Mouse (Mus musculus) forebrain, embryonic 14.5 days (tissue): Measurements from ENCODE around the gene Pakap. TPM values are rescaled to one million over a fixed set of nuclear protein-coding genes. Genes with fewer than 3 reads are reported as not detected.

Source experiments
- ATAC-seq: fragments of 200-750 bp; cut with Nextera tagmentation; 2 replicates; pipeline ENCODE4 v1.8.0; 2017; ENCODE audit warnings: mild to moderate bottlenecking, moderate library complexity
- DNase-seq: peaks from one replicate; pipeline ENCODE4 v3.0.0-alpha.2; 2015; ENCODE audit warnings: low spot score
- H3K27ac ChIP-seq: fragments of 300-500 bp; sonication (generic); 2 replicates; pipeline ENCODE4 v1.5.1; 2014; ENCODE audit warnings: low read depth, mild to moderate bottlenecking, control low read depth, low read length, moderate library complexity
- H3K27me3 ChIP-seq: fragments of 300-500 bp; sonication (generic); replicated peaks from 2 replicates; pipeline ENCODE4 v1.6.1; 2014; ENCODE audit warnings: low read length, control low read depth, mixed read lengths; ENCODE audit not compliant: control insufficient read depth, insufficient read depth
- H3K36me3 ChIP-seq: fragments of 300-500 bp; sonication (generic); 2 replicates; pipeline ENCODE4 v1.6.1; 2014; ENCODE audit warnings: low read length, control low read depth; ENCODE audit not compliant: control insufficient read depth, insufficient read depth
- H3K4me1 ChIP-seq: fragments of 300-500 bp; sonication (generic); 2 replicates; pipeline ENCODE4 v1.6.1; 2014; ENCODE audit warnings: antibody characterized with exemption, low read length, control low read depth; ENCODE audit not compliant: control insufficient read depth, insufficient read depth
- H3K4me2 ChIP-seq: fragments of 300-500 bp; sonication (generic); 2 replicates; pipeline ENCODE4 v1.6.1; 2014; ENCODE audit warnings: mild to moderate bottlenecking, control low read depth, low read length
- H3K4me3 ChIP-seq: fragments of 300-500 bp; sonication (generic); 2 replicates; pipeline ENCODE4 v1.5.1; 2014; ENCODE audit warnings: low read depth, low read length, control low read depth
- H3K9ac ChIP-seq: fragments of 300-500 bp; sonication (generic); 2 replicates; pipeline ENCODE4 v1.6.1; 2014; ENCODE audit warnings: mild to moderate bottlenecking, low read length, control low read depth, moderate library complexity
- H3K9me3 ChIP-seq: fragments of 300-500 bp; sonication (generic); replicated peaks from 2 replicates; pipeline ENCODE4 v1.6.1; 2016; ENCODE audit warnings: low read length, control low read depth, mixed read lengths; ENCODE audit not compliant: control insufficient read depth
- WGBS: fragments of 180-500 bp; shearing (Covaris S2); extraction: QIAGEN DNeasy Blood & Tissue Kit; methylation state at CpG from one replicate; pipeline ENCODE4 v1.1.7; 2014; 5-methylcytosine and 5-hydroxymethylcytosine counted together
- polyA plus RNA-seq: library from polyadenylated mRNA; unstranded; fragments of >200 nt; fragmentation: Nextera tagmentation; extraction: Ambion mirVana; gene quantifications from 2 replicates; pipeline ENCODE4 v1.2.1, GENCODE M21; 2014

Gene Pakap
- polyA plus RNA-seq, 1 experiment from 2014 or later, result 4.1 TPM

DNA sequence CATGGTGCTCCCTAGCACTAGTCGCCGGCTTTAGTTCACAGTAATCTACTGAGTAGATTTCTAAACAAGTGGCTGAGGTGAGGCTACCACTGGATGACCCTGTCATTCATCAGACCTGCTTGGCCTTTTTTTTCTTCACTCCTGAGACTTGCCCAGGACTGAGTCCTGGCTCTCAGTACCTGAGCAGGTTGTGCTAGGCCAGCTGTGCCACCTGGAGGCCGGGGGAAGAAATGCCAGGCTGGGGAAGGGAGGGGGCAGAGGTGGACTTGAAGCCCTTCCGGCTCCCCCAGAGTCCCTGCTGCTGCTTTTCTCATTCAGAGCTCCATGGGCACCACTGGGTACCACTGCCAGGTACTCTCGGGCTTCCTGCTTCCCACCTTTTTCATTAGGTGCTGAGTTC, 220.7 kb downstream of the Pakap start:
- H3K27ac ChIP-seq, result no peak overlapping the region
- WGBS, result 58% methylated on average over 5 of the region's 5 CpGs
- no peak overlapping the region for H3K4me3 ChIP-seq
- H3K9me3 ChIP-seq, result no peaks in the 10 kb centered on the region
- ATAC-seq (no peak), DNase-seq (no peak)
- peaks cover 2% of the 10 kb centered on the region; the same call in 1 of the 2 replicates for H3K4me1 ChIP-seq
- no peaks in the 10 kb centered on the region for H3K27me3 ChIP-seq
- no peak overlapping the region for H3K9ac ChIP-seq
- no peak overlapping the region for H3K4me2 ChIP-seq
- H3K36me3 ChIP-seq, result no peaks in the 10 kb centered on the region

DNA sequence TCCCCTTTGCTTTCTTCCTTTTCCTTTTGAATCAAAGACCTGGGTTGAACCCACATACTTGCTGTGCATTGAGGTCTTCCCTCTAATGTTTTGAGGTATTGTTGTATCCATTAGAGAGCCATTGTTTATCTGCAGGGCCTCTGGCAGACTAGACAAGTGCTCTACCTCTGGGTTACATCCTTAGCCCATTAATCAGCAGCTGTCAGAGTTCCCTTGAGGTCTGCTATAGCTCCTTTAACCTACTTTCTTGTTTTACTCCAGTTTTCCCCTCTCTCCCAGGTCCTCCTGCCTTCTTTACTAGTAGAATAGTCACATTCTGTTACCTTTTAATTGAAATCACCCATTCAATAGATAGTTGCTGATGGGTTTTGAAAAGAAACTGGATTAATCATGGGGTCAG, 221.1 kb downstream of the Pakap start:
- no peak overlapping the region for H3K27ac ChIP-seq
- H3K9me3 ChIP-seq, result no peaks in the 10 kb centered on the region
- ATAC-seq, result no peak
- peaks cover 2% of the 10 kb centered on the region; the same call in 1 of the 2 replicates for H3K4me1 ChIP-seq
- no peak overlapping the region for H3K9ac ChIP-seq
- no peaks in the 10 kb centered on the region for H3K27me3 ChIP-seq
- no peak overlapping the region for H3K4me3 ChIP-seq
- no peak overlapping the region for H3K4me2 ChIP-seq
- DNase-seq, result no peak
- H3K36me3 ChIP-seq, result no peaks in the 10 kb centered on the region

DNA sequence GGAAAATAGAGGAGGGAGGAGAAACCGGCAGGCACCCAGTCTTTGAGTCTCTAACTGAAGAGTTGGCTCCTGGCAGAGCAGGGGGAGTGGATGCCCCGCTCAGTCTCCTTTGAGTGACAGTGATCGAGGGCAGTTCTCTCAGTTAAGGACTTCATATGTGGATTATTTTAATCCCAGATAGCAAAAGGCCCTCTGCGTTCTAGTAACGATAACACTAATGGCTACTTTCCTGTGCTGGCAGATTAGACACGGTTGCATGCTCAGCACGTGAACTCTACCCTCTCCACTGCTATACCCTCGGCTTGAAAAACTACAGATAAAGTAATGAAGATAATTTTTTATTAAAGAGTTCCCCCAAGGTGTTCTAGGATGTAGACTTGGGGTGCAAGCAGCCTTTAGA, 226.0 kb downstream of the Pakap start:
- 60% methylated on average over 8 of the region's 8 CpGs for WGBS
- no peak overlapping the region for H3K4me3 ChIP-seq
- no peaks in the 10 kb centered on the region for H3K9me3 ChIP-seq

DNA sequence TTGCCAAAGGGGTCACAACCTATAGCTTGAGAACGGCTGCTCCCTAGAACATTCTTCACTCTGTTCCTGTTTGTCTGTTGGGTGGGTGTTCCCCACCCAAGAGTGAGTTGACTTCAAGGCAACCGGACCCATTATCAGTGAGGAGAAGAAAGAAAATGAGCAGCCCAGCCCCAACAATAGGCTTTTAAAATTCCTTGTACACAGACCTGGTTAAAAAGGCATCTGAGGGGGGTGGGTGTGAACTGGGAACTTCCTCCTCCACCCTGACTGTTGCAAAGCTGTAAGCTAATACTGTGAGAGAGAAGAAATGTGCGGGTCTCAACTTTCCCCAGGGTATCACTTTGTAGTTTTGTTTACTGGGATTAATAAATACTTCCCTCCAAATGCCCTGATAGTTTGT, 226.6 kb downstream of the Pakap start:
- H3K9ac ChIP-seq, result no peak overlapping the region
- 30% methylated on average over 3 of the region's 3 CpGs for WGBS
- DNase-seq, result no peak
- ATAC-seq, result no peak
- no peaks in the 10 kb centered on the region for H3K27me3 ChIP-seq
- H3K36me3 ChIP-seq, result no peaks in the 10 kb centered on the region
- H3K27ac ChIP-seq, result no peak overlapping the region
- no peaks in the 10 kb centered on the region; the same call in 1 of the 2 replicates for H3K4me1 ChIP-seq
- no peak overlapping the region for H3K4me3 ChIP-seq
- H3K9me3 ChIP-seq, result no peaks in the 10 kb centered on the region
- no peak overlapping the region for H3K4me2 ChIP-seq

More for the DNA sequence above, 226.0 kb downstream of the Pakap start:
- Histone ChIP-seq H3K4me2 (no peak overlapping the region), H3K4me1 (no peaks in the 10 kb centered on the region; the same call in 1 of the 2 replicates), H3K9ac (no peak overlapping the region), H3K36me3 (no peaks in the 10 kb centered on the region), H3K27ac (no peak overlapping the region), H3K27me3 (no peaks in the 10 kb centered on the region)
- ATAC-seq, result no peak
- no peak for DNase-seq

DNA sequence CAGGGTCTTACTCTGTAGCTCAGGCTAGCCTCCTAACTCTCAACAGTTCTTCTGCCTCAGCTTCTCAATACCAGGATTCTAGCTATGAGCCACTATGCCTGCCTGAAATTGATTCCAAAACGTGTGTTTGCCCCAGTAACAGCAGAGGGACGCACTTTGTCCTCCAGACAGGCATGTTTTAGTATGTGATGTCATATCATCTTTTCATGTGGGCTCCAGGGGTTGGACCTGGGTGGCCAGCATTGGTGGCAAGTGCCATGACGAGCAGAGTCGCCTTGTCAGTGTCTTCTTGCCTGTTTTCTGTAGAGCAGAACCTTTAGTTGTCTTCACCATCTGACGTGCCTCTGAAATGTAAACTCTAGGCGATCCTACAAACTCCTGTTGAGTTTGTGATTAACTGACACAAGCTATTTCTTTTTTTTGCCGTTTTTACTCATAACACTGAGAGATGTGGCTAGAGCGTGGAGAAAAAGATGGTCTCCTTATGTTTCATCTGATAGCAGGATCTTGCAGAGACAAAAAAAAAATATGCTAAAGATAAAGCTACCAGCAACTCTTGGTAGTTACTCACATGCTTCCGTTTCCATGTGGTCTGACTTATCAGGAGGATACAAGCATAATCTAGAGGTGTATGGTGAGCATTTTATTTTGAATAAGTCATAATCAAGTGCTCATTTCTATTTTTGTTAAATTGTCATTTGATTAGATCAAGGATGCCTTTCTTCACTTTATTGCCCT, 229.7 kb downstream of the Pakap start:
- ATAC-seq (no peak), DNase-seq (no peak)
- H3K27me3 ChIP-seq, result no peaks in the 10 kb centered on the region
- H3K9me3 ChIP-seq, result no peaks in the 10 kb centered on the region
- H3K4me1 ChIP-seq, result no peaks in the 10 kb centered on the region; the same call in 1 of the 2 replicates
- 82% methylated on average over 9 of the region's 9 CpGs for WGBS
- no peaks in the 10 kb centered on the region for H3K36me3 ChIP-seq
- H3K9ac ChIP-seq, result no peak overlapping the region
- no peak overlapping the region for H3K4me3 ChIP-seq
- no peak overlapping the region for H3K4me2 ChIP-seq
- H3K27ac ChIP-seq, result no peak overlapping the region

DNA sequence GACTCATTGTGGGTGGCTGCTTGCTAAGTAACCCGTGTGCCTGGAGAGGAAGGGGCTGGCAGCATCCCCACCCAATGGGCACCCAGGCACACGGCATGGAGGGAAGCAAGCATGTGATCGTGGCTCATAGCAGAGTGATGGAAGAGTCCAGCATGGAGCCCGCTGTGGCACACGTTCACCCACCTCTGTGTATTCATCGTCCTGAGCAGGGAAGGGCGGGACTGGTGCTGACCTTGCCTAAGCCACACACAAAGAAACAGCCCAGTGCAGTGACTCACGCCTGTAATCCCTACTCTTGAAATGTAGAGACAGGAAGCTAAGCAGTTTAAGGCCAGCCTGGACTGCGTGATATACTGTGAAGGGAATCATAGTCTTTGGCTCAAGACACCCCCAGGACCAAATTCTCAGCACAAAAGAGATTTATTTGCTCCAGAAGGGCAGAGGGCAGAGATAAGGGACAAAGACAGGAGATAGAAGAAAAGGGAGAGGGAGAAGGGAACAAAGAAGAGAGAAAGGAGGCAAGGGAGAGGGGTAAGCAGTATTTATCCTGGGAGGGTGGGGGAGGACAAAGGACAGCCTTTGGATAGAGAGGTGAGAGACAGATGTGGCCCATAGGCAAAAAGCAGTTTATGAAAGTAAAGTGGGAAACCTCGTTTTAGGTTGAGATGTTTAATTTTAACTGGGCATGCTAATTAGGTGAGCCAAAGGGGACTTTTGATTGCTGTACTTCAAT, 230.5 kb downstream of the Pakap start:
- Histone ChIP-seq H3K9ac (no peak overlapping the region), H3K9me3 (no peaks in the 10 kb centered on the region), H3K4me3 (no peak overlapping the region), H3K4me1 (no peaks in the 10 kb centered on the region; the same call in 1 of the 2 replicates), H3K4me2 (no peak overlapping the region), H3K27me3 (no peaks in the 10 kb centered on the region), H3K27ac (no peak overlapping the region), H3K36me3 (no peaks in the 10 kb centered on the region)
- 14% methylated on average over 10 of the region's 10 CpGs for WGBS
- no peak for ATAC-seq
- DNase-seq, result no peak

DNA sequence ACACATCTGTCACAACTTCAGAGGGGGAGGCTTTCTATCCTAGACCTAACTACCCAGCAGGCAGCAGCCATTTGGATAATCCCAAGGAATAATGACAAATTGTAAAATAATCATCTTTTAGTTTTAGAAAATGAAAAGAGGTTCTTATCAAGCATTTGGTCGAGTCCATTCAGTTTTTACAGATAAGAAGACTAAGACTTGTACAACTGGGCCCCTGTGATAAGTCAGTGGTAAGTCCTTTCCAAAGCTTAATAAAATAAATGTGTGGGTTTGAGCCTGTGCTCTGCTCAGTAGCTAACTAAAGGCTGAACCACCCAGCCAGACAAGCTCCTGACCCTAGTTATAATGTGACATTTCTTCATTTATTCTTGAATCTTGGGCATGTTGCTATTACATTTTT, 231.3 kb downstream of the Pakap start:
- Histone ChIP-seq H3K4me2 (no peak overlapping the region), H3K27me3 (no peaks in the 10 kb centered on the region), H3K4me1 (no peaks in the 10 kb centered on the region; the same call in 1 of the 2 replicates), H3K9ac (no peak overlapping the region), H3K27ac (no peak overlapping the region), H3K4me3 (no peak overlapping the region), H3K36me3 (no peaks in the 10 kb centered on the region), H3K9me3 (no peaks in the 10 kb centered on the region)
- no peak for DNase-seq
- 65% methylated on average over 1 of the region's 1 CpGs for WGBS
- ATAC-seq, result no peak

DNA sequence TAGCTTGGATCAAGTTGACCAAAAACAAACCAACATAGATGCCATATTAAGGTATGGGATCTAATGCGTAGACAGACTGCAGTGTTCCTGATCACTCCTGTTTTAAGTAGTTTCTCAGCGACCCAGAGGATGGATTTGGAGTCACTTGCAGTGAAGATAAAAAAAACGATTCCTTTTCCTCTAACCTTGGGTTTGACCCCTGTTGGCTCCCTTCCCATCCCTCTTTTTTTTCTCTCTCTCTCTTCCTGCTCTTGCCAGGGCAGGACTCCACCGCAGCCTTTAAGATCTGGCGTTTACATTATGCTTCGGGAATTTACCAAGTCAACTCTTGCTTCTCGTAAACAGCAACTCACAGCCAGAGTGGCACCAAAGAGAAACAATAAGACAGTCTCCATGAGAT, 233.3 kb downstream of the Pakap start:
- H3K9me3 ChIP-seq, result no peaks in the 10 kb centered on the region
- H3K4me1 ChIP-seq, result no peaks in the 10 kb centered on the region; the same call in 1 of the 2 replicates
- H3K27me3 ChIP-seq, result no peaks in the 10 kb centered on the region
- DNase-seq (no peak), ATAC-seq (no peak)
- H3K36me3 ChIP-seq, result no peaks in the 10 kb centered on the region
- no peak overlapping the region for H3K27ac ChIP-seq
- H3K9ac ChIP-seq, result no peak overlapping the region
- no peak overlapping the region for H3K4me2 ChIP-seq
- no peak overlapping the region for H3K4me3 ChIP-seq
- WGBS, result 87% methylated on average over 7 of the region's 7 CpGs

DNA sequence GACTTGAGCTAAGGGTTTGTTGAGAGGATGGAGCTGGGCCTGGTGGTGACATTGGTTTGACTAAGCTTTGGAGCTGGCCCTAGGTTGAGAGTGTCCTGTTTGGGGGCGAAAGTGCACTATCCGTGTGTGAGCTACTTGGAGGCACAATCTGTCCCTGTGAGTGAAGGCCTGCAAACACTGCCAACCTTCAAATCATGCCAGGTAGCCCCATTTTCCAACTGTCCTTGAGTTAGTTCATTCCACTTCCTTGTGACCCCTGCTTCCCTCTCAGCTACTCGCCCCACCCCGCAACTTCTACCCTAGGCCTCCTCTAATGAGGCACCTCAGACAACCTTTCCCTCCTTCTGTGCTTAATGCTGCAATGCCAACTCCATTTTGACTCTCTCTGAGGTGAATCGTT, 234.0 kb downstream of the Pakap start:
- Histone ChIP-seq H3K9ac (no peak overlapping the region), H3K4me1 (no peaks in the 10 kb centered on the region; the same call in 1 of the 2 replicates), H3K27me3 (no peaks in the 10 kb centered on the region), H3K36me3 (no peaks in the 10 kb centered on the region), H3K27ac (no peak overlapping the region), H3K9me3 (no peaks in the 10 kb centered on the region), H3K4me3 (no peak overlapping the region), H3K4me2 (no peak overlapping the region)
- DNase-seq (no peak), ATAC-seq (no peak)
- WGBS, result 91% methylated on average over 5 of the region's 5 CpGs
